Mouse (Mus musculus): Measurements from ENCODE around the gene Apoc2. TPM values are rescaled to one million over a fixed set of nuclear protein-coding genes. Genes with fewer than 3 reads are reported as not detected.
"Not testable (repeated sequence)": the region's sequence is repeated elsewhere in the genome, so short reads cannot be mapped to it uniquely, and the experiment has no call there.

Apoc2 gene
- total RNA-seq, 1 experiment from 2014 or later = 583 TPM

GRCm38 (mm10) chr7:19686927-19687583 lies 9.3 kb upstream of the Apoc2 start:
- not testable (repeated sequence) for ATAC-seq (replicated peaks; ENCODE audit: insufficient number of reproducible peaks, low FRiP score, low TSS enrichment, poor library complexity, severe bottlenecking)

- no peak for ATAC-seq (replicated peaks; ENCODE audit: insufficient number of reproducible peaks, low FRiP score, low TSS enrichment, poor library complexity, severe bottlenecking)
Observed at GRCm38 (mm10) chr7:19686521-19686920, 8.8 kb upstream of the Apoc2 start.

GRCm38 (mm10) chr7:19685374-19685773 lies 7.6 kb upstream of the Apoc2 start:
- no peak for ATAC-seq (replicated peaks; ENCODE audit: insufficient number of reproducible peaks, low FRiP score, low TSS enrichment, poor library complexity, severe bottlenecking)

GRCm38 (mm10) chr7:19683771-19684201 lies 6.0 kb upstream of the Apoc2 start:
- peak; percentile 86 for ATAC-seq (replicated peaks; ENCODE audit: insufficient number of reproducible peaks, low FRiP score, low TSS enrichment, poor library complexity, severe bottlenecking)

DNA sequence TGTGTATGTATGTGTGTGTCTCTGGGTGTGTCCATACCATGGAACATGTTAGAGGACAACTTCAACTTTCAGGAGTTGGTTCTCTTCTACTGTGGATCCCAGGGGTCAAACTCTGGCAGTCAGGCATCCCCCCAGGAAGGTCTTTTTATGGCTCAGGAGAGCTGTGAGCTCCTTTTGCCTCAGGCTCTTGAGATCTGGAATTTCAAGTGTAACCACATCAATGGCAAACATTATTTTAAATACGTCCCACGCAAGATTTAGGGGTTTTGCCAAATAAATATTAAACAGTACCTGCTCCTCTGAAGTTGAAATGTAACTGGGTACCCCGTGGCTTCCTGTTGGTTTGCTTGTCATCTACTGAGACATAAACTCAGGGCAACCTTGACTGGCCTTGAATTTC lies 5.2 kb upstream of the Apoc2 start:
- ATAC-seq (replicated peaks; ENCODE audit: insufficient number of reproducible peaks, low FRiP score, low TSS enrichment, poor library complexity, severe bottlenecking) = no peak

DNA sequence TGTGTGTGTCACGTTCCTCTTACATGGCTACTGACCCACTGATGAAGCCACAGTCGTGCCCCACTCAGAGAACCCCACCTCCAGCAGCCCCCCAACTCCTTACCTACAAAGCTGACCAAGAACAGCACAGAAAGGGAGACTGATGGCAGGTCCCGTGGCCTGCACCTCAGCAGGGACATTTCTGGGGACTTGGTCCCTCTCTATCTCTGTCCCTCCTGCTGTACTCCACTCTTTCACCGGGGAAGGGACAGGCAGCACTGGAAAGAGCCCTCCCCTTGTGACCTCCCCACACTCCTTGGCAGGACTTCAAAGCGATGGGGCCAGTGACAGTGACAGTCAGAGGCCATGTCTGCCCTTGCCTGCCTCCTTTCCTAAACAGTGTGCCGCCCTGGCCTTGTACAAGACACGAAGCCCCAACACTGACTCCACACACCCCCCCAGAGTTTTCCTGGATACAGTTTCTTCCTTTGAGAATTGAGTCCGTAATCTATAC lies 3.5 kb upstream of the Apoc2 start, which contains the start of the genes Gm44805 and Apoc4:
Gm44805 (minus strand) TSS at position 222 of the 493 bp plus-strand sequence.
Apoc4 (minus strand) TSS at position 278 of the 493 bp plus-strand sequence.
- no peak for ATAC-seq (replicated peaks; ENCODE audit: insufficient number of reproducible peaks, low FRiP score, low TSS enrichment, poor library complexity, severe bottlenecking)

DNA sequence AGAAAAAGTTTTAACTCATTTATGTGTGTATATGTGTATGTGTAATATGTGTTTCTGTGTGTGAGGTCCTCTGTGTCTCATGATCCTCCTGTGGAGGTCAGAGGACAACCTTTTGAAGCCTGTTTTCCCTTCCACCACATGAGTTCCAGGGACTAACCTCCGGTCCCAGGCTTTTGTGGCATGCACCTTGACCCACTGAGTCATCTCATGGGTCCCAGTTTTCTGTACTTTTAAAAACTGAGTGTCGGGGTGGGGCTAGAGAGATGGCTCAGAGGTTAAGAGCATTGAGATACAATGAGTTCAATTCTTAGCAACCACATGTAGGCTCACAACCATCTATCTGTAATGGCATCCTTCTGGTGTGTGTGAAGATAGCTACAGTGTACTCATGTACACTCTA lies 3.0 kb upstream of the Apoc2 start:
- ATAC-seq (replicated peaks; ENCODE audit: insufficient number of reproducible peaks, low FRiP score, low TSS enrichment, poor library complexity, severe bottlenecking) = no peak

DNA sequence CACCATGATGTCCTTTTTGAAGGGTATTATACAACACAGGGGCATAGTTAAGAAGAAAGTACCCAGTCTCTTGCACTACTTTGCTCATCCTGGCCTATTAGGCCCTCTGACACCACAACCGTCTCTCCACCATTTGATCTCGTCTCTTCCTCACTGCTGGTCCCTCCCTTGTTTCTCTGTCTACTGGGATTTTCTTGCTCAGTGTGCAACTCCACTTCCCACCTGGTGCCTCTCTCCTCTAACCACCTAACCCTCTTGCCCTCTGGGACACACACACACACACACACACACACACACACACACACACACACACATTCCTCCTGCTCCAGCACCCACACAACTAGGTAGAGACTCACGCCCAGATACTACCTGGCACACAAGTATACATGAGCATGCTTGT lies 1.2 kb upstream of the Apoc2 start:
- ATAC-seq (replicated peaks; ENCODE audit: insufficient number of reproducible peaks, low FRiP score, low TSS enrichment, poor library complexity, severe bottlenecking) = no peak

DNA sequence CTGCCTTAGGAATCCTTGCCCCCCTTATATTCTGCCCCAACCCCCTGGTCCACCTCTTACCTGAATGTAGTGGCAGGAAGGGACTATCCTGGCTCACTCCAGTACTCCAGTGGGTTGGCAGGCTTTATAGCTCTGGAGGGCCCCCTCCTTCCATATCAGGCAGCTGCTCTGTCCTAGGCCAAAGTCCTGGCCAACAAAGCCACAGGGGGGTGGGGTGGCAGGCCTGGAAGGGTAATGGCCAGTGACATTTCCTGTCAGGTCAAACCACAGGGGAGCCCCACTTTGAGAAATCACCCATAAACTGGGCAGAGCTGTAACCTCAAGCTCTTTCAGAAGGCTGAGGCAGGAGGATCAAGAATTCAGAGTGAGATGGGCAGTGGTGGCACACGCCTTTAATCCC lies 1.1 kb downstream of the Apoc2 start:
- peak; percentile 67 for ATAC-seq (replicated peaks; ENCODE audit: insufficient number of reproducible peaks, low FRiP score, low TSS enrichment, poor library complexity, severe bottlenecking)

DNA sequence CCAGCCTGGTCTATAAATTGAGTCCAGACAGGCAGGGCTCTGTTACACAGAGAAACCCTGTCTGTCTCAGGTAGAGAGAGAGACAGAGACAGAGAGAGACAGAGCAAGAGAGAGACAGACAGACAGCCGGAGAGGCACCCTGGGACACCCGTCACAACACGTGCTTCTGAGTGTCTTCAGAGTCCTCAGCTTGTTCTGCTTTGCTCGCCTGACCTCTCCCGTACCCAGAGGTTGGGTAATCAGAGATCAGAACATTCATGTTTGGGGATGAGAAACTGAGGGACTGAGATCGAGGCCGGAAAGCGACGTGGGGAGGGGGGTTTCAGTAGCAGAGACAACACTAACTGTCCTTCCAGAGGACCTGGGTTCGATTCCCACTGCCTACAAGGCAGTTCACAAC lies 1.9 kb downstream of the Apoc2 start:
- peak; percentile 94 for ATAC-seq (replicated peaks; ENCODE audit: insufficient number of reproducible peaks, low FRiP score, low TSS enrichment, poor library complexity, severe bottlenecking)

DNA sequence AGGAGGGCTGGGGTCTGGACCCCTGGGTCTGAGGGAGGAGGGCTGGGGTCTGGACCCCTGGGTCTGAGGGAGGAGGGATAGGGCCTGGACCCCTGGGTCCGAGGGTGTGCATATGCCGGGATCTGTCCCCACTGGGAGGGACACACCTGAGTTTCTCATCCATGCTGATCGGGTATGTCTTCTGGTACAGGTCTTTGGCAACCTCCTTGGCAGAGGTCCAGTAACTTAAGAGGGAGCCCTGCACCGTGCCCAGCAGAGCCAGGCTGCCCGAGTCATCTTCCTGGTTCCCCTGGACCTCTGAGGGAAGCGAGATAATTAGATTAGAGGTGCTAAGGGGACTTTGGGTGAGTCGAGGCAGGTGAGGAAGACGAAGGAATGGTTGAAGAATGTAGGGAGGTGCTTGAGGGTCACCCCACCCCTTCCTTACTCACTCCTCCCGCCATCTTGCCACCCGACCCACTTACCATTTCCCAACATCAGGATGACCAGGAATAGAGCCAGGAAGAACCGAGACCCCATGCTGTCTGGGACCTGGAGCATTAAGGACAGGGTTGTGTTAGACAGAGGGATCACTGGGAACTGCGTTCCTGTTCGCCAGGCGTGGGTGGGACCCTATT lies 4.5 kb downstream of the Apoc2 start:
- no peak for ATAC-seq (replicated peaks; ENCODE audit: insufficient number of reproducible peaks, low FRiP score, low TSS enrichment, poor library complexity, severe bottlenecking)

DNA sequence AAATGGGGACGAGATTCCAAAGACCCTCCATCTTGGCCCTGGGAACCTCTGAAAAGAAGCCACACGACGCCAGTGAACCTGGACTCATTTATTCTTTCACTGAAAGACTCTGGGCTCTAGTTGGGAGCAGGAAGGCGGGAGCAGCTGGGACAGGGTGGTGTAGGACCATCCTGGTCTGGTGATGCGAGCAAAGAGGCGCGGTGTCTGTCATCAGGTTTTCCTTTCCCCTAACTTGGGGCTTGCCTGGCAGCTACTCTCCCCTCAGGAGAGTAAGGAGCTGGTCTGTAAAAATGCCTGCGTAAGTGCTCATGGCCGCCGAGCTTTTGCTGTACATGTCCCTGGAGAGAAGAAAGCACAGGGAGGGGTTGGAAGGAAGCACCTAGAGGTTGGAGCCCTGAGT lies 6.2 kb downstream of the Apoc2 start:
- ATAC-seq (replicated peaks; ENCODE audit: insufficient number of reproducible peaks, low FRiP score, low TSS enrichment, poor library complexity, severe bottlenecking) = no peak

DNA sequence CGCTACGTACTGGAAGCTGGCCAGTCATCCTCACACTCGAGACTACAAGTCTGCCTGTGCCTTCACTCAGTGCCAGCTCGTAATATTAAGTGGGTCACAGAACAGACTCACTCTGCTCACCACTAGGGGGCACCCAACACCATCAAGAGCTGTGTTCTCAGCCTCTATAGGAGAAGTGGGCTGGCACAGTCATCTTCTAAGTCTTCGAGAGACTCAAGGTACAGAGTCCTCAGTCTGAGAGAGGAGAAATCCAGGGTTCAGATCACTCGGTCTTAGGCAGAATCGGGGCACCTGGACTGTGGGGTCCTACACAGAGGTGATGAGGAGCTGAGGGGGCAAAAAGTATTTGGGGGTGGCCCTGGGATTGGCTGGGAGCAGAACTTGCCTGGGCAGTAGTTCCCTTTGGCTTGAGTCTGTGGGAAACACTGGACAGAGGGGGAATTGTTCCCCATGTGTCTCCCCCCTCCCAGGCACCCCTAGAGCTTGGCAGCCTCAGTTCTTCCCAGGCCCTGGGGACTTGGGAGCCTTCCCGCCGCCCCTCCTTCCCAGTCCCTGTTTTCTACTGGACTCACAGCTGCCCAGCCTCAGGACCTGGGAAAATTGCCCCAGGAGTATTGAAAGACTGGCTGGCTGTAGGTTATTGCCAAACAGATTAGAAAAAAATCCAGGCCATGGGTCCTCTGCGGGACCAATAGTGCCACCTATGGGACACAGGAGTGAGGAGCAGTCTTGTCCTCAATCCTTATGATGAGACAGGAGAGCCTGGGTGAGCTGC lies 8.6 kb downstream of the Apoc2 start:
- peak; percentile 71 for ATAC-seq (replicated peaks; ENCODE audit: insufficient number of reproducible peaks, low FRiP score, low TSS enrichment, poor library complexity, severe bottlenecking)

DNA sequence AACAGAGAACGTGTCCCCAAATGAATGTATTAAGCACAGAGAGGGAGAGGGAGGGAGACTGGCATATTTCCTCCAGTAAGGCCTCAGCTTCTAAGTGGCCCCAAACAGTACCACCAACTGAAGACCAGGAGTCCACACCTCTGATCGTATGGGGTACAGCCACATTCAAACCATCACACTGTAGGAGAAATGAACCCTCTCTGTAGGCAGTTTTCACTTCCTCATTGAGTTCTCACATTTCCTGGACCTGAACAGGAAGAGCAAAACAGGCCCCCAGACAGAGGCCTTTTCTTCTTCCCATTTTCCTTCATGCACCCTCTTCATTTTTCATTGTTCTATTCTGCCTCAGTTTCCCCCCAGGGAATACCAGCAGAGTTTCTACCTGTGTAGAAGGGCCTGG lies 10.3 kb downstream of the Apoc2 start:
- ATAC-seq (replicated peaks; ENCODE audit: insufficient number of reproducible peaks, low FRiP score, low TSS enrichment, poor library complexity, severe bottlenecking) = peak; percentile 30; the same call in 1 of the 2 replicates

- no peak for ATAC-seq (replicated peaks; ENCODE audit: insufficient number of reproducible peaks, low FRiP score, low TSS enrichment, poor library complexity, severe bottlenecking)
Observed at GRCm38 (mm10) chr7:19666750-19667149, 11.0 kb downstream of the Apoc2 start.

- peak; percentile 64 for ATAC-seq (replicated peaks; ENCODE audit: insufficient number of reproducible peaks, low FRiP score, low TSS enrichment, poor library complexity, severe bottlenecking)
Observed at GRCm38 (mm10) chr7:19664955-19665841, 12.5 kb downstream of the Apoc2 start, which contains the start of gene Clptm1. Gene Clptm1, minus strand, starts transcription at chr7:19665033.

DNA sequence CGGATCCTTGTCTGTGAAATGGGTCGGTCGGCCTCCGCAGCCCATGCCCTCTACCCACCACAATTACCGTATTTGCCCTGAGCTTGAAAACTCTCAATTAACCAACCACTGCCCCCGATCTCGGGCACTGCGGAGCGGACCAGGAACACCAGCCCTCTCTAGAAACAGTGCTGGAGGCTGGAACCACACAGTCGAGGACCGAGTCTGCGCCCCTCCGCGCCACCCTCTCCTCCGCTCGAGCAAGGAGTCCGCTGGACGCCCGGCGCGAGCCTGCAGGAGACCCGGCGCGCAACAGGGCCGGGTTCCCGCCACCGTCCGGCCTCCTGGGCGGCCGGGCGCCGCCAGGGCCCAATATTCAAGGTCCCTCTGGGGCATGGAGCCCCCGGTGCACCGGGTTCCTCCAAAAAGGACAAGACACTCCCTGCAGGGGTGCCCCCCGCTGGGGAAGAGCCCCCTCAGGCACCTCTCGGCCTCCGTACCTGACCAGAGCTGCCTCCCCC lies 13.2 kb downstream of the Apoc2 start:
- no peak for ATAC-seq (replicated peaks; ENCODE audit: insufficient number of reproducible peaks, low FRiP score, low TSS enrichment, poor library complexity, severe bottlenecking)

GRCm38 (mm10) chr7:19663940-19664339 lies 13.8 kb downstream of the Apoc2 start:
- ATAC-seq (replicated peaks; ENCODE audit: insufficient number of reproducible peaks, low FRiP score, low TSS enrichment, poor library complexity, severe bottlenecking) = no peak
